Mouse (Mus musculus) ovary, postnatal 36 days (tissue): Measurements from ENCODE around the gene Eif4ebp2.
"Not testable (repeated sequence)": the region's sequence is repeated elsewhere in the genome, so short reads cannot be mapped to it uniquely, and the experiment has no call there.

ENCODE experiments used
- DNase-seq: peaks from one replicate; pipeline ENCODE4 v3.0.0; 2022; ENCODE audit warnings: low spot score, mixed read lengths

Eif4ebp2 gene

GRCm38 (mm10) chr10:61465009-61465408 lies 12.5 kb upstream of the Eif4ebp2 start:
- no peak for DNase-seq

GRCm38 (mm10) chr10:61457182-61457581 lies 4.7 kb upstream of the Eif4ebp2 start:
- DNase-seq: no peak

GRCm38 (mm10) chr10:61453171-61453570 lies 710 bp upstream of the Eif4ebp2 start:
- not testable (repeated sequence) for DNase-seq

GRCm38 (mm10) chr10:61451931-61452617 lies 387 bp downstream of the Eif4ebp2 start:
- peak; percentile 44 for DNase-seq

- peak; percentile 19 for DNase-seq
Measured at GRCm38 (mm10) chr10:61451463-61451930, 964 bp downstream of the Eif4ebp2 start.

- no peak for DNase-seq
Measured at GRCm38 (mm10) chr10:61448834-61449233, 3.6 kb downstream of the Eif4ebp2 start.

- no peak for DNase-seq
Measured at GRCm38 (mm10) chr10:61447581-61448353, 4.7 kb downstream of the Eif4ebp2 start.

- DNase-seq: no peak
Measured at GRCm38 (mm10) chr10:61445016-61445415, 7.4 kb downstream of the Eif4ebp2 start.

GRCm38 (mm10) chr10:61443876-61444275 lies 8.6 kb downstream of the Eif4ebp2 start:
- DNase-seq: no peak

- DNase-seq: no peak
Measured at GRCm38 (mm10) chr10:61443456-61443855, 9.0 kb downstream of the Eif4ebp2 start.

GRCm38 (mm10) chr10:61440202-61440800 lies 12.2 kb downstream of the Eif4ebp2 start:
- DNase-seq: no peak

- DNase-seq: no peak
Measured at GRCm38 (mm10) chr10:61431375-61431774, 21.1 kb downstream of the Eif4ebp2 start.

- DNase-seq: no peak
Measured at GRCm38 (mm10) chr10:61429043-61429442, 23.4 kb downstream of the Eif4ebp2 start.

- no peak for DNase-seq
Measured at GRCm38 (mm10) chr10:61428416-61428815, 24.0 kb downstream of the Eif4ebp2 start.

GRCm38 (mm10) chr10:61427951-61428350 lies 24.5 kb downstream of the Eif4ebp2 start:
- no peak for DNase-seq

- peak; percentile 37 for DNase-seq
Measured at GRCm38 (mm10) chr10:61426251-61426757, 26.2 kb downstream of the Eif4ebp2 start.

GRCm38 (mm10) chr10:61425047-61425446 lies 27.4 kb downstream of the Eif4ebp2 start:
- DNase-seq: no peak

GRCm38 (mm10) chr10:61424500-61424899 lies 28.0 kb downstream of the Eif4ebp2 start:
- DNase-seq: peak; percentile 24

- DNase-seq: peak; percentile 30
Measured at GRCm38 (mm10) chr10:61423289-61423688, 29.2 kb downstream of the Eif4ebp2 start.

GRCm38 (mm10) chr10:61422861-61423260 lies 29.6 kb downstream of the Eif4ebp2 start:
- no peak for DNase-seq

- no peak for DNase-seq
Measured at GRCm38 (mm10) chr10:61420011-61420410, 32.5 kb downstream of the Eif4ebp2 start.

- DNase-seq: no peak
Measured at GRCm38 (mm10) chr10:61419146-61419545, 33.3 kb downstream of the Eif4ebp2 start.
